Mouse (Mus musculus) small intestine, adult 2 months (tissue): ENCODE data around the gene Rer1. TPM values are rescaled to one million over a fixed set of nuclear protein-coding genes. Genes with fewer than 3 reads are reported as not detected.
A peak's percentile ranks its signal among the peaks of the same experiment; 100 is the strongest.
"Not testable (repeated sequence)": the region's sequence is repeated elsewhere in the genome, so short reads cannot be mapped to it uniquely, and the experiment has no call there.

Source experiments
- H3K27ac ChIP-seq: fragments of 200-500 bp; 2 replicates; pipeline ENCODE4 v1.5.1; 2012; ENCODE audit warnings: low read depth, low read length, control low read depth, inconsistent platforms; ENCODE audit not compliant: insufficient read depth
- H3K27me3 ChIP-seq: fragments of 200-500 bp; 2 replicates; pipeline ENCODE4 v1.6.1; 2012; ENCODE audit warnings: mild to moderate bottlenecking, moderate library complexity, low read length, inconsistent platforms; ENCODE audit not compliant: control insufficient read depth, insufficient read depth
- H3K36me3 ChIP-seq: fragments of 200-500 bp; 2 replicates; pipeline ENCODE4 v1.6.1; 2012; ENCODE audit warnings: mild to moderate bottlenecking, low read length, control low read depth, inconsistent platforms; ENCODE audit not compliant: control insufficient read depth, insufficient read depth
- H3K4me1 ChIP-seq: fragments of 200-500 bp; 2 replicates; pipeline ENCODE4 v1.6.1; 2012; ENCODE audit warnings: low read length, inconsistent platforms, mixed read lengths; ENCODE audit not compliant: control insufficient read depth, insufficient read depth, insufficient read length
- H3K4me3 ChIP-seq: fragments of 200-500 bp; 2 replicates; pipeline ENCODE4 v1.5.1; 2012; ENCODE audit warnings: low read depth, mild to moderate bottlenecking, control low read depth, inconsistent platforms, low read length, moderate library complexity
- CTCF ChIP-seq: fragments of 200-500 bp; IDR thresholded peaks from 2 replicates; pipeline ENCODE4 v1.5.1; 2012; ENCODE audit warnings: low read depth, mild to moderate bottlenecking, control low read depth, inconsistent platforms, low read length, moderate library complexity, mixed read lengths; ENCODE audit not compliant: insufficient replicate concordance, insufficient read length; ENCODE audit errors: extremely low read depth
- POLR2A ChIP-seq: fragments of 200-500 bp; IDR thresholded peaks from 2 replicates; pipeline ENCODE4 v1.6.1; 2012; ENCODE audit warnings: low read depth, mild to moderate bottlenecking, control low read depth, inconsistent platforms, low read length, moderate library complexity
- WGBS: fragments of 180-500 bp; shearing (Covaris S2); methylation state at CpG from one replicate; pipeline ENCODE4 v1.1.7; 2018; 5-methylcytosine and 5-hydroxymethylcytosine counted together
- polyA plus RNA-seq: library from polyadenylated mRNA; depleted of rRNA; stranded (reverse); fragments of >200 nt; gene quantifications from 2 replicates; pipeline ENCODE4 v1.2.3, GENCODE M21; 2012

Gene Rer1
- polyA plus RNA-seq, 1 experiment: 91.9 TPM

- no peak for TF ChIP-seq CTCF
- no peak for TF ChIP-seq POLR2A
- 95% methylated on average over 5 of the region's 5 CpGs for WGBS
- peaks cover 6% of the 10 kb centered on the region for H3K4me1 ChIP-seq
- no peaks in the 10 kb centered on the region for H3K27me3 ChIP-seq
- no peak overlapping the region for H3K4me3 ChIP-seq
- H3K36me3 ChIP-seq: no peaks in the 10 kb centered on the region
- H3K27ac ChIP-seq: no peak overlapping the region
Observed at GRCm38 (mm10) chr4:155089241-155089640, 3.1 kb upstream of the Rer1 start.

GRCm38 (mm10) chr4:155085206-155086107 lies 725 bp downstream of the Rer1 start:
- H3K4me3 ChIP-seq: peak overlapping the region; percentile 82
- H3K27me3 ChIP-seq: no peaks in the 10 kb centered on the region
- TF ChIP-seq CTCF (no peak), POLR2A (no peak)
- peaks cover 13% of the 10 kb centered on the region for H3K36me3 ChIP-seq
- 3% methylated on average over 31 of the region's 35 CpGs for WGBS
- peaks cover 14% of the 10 kb centered on the region for H3K4me1 ChIP-seq
- H3K27ac ChIP-seq: peak overlapping the region; percentile 77

GRCm38 (mm10) chr4:155084351-155084750 lies 1.8 kb downstream of the Rer1 start:
- TF ChIP-seq POLR2A (no peak), CTCF (no peak)
- H3K27ac ChIP-seq: peak overlapping the region; percentile 77
- no peaks in the 10 kb centered on the region for H3K27me3 ChIP-seq
- H3K36me3 ChIP-seq: peaks cover 24% of the 10 kb centered on the region
- 30% methylated on average over 7 of the region's 7 CpGs for whole genome bisulfite sequencing
- H3K4me1 ChIP-seq: peaks cover 14% of the 10 kb centered on the region
- H3K4me3 ChIP-seq: peak overlapping the region; percentile 42

- Histone ChIP-seq H3K4me3 (peak overlapping the region; percentile 36), H3K36me3 (peaks cover 29% of the 10 kb centered on the region), H3K27ac (peak overlapping the region; percentile 77), H3K27me3 (no peaks in the 10 kb centered on the region), H3K4me1 (peaks cover 14% of the 10 kb centered on the region)
- TF ChIP-seq POLR2A (no peak), CTCF (no peak)
- 36% methylated on average over 4 of the region's 4 CpGs for WGBS
Observed at GRCm38 (mm10) chr4:155083553-155083952, 2.6 kb downstream of the Rer1 start.

GRCm38 (mm10) chr4:155079666-155080065 lies 6.5 kb downstream of the Rer1 start:
- H3K27ac ChIP-seq: no peak overlapping the region
- TF ChIP-seq CTCF: no peak
- no peak for TF ChIP-seq POLR2A

GRCm38 (mm10) chr4:155078808-155079207 lies 7.4 kb downstream of the Rer1 start:
- not testable (repeated sequence) for H3K27ac ChIP-seq, H3K27me3 ChIP-seq, H3K4me1 ChIP-seq, H3K4me3 ChIP-seq
- WGBS: 81% methylated on average over 10 of the region's 10 CpGs
- H3K36me3 ChIP-seq: peaks cover 64% of the 10 kb centered on the region

More at GRCm38 (mm10) chr4:155079666-155080065, 6.5 kb downstream of the Rer1 start:
- Histone ChIP-seq H3K36me3 (peaks cover 58% of the 10 kb centered on the region), H3K4me1 (peaks cover 8% of the 10 kb centered on the region; the same call in 1 of the 2 replicates), H3K4me3 (no peak overlapping the region), H3K27me3 (no peaks in the 10 kb centered on the region)
- 65% methylated on average over 6 of the region's 6 CpGs for WGBS

- 71% methylated on average over 9 of the region's 9 CpGs for WGBS
- no peak overlapping the region for H3K4me3 ChIP-seq
- peaks cover 74% of the 10 kb centered on the region for H3K36me3 ChIP-seq
- TF ChIP-seq POLR2A (no peak), CTCF (no peak)
- H3K27me3 ChIP-seq: no peaks in the 10 kb centered on the region
- no peaks in the 10 kb centered on the region for H3K4me1 ChIP-seq
- no peak overlapping the region for H3K27ac ChIP-seq
Observed at GRCm38 (mm10) chr4:155076677-155077076, 9.5 kb downstream of the Rer1 start.

- no peak overlapping the region for H3K27ac ChIP-seq
- no peak for TF ChIP-seq CTCF
- no peak for TF ChIP-seq POLR2A
- no peak overlapping the region for H3K4me3 ChIP-seq
- peaks cover 79% of the 10 kb centered on the region for H3K36me3 ChIP-seq
- H3K27me3 ChIP-seq: no peaks in the 10 kb centered on the region
- no peaks in the 10 kb centered on the region for H3K4me1 ChIP-seq
- 88% methylated on average over 2 of the region's 2 CpGs for WGBS
Observed at GRCm38 (mm10) chr4:155075813-155076212, 10.4 kb downstream of the Rer1 start.
